Comparison of ENCODE assay signal across 30 mouse cellular contexts in the genomic region with DNA sequence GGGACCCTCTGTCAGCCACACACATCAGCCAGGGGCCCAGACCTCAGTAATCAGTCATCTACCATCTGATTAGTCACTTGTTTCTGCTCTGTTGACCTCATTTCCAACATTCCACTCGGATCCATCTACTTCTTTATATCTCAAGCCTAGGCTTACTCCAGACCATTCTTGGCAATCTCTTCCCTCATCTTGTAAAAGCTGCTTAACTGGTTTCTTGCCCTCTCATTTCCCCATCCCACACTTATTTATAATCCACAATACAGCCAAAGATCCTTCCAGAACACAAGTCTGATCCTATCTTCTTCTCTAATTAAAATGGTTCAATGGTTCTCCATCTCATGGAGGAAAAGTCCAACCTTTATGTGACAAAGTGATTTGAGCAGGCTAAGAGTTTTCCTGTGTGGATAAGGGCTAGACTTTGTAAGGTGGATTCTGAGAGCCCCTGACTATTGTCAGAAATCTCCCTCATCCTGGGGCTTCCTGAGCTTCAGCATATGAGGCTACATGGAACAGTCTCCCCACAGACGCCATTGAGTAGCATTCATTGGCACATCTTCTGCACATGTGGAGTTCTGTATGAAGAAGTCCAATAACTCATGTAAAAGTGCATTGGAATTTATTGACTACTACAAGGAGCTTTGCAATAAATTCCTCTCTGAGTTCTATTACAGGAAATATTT.
DNase-seq lines count a peak whose midpoint lies in the region; ATAC-seq and TF ChIP-seq lines count a peak whose summit lies in the region.
"Had no signal": no experiment of that assay in that cellular context is flagged by ENCODE, and none has a peak within 500 bp of the region (broad histone marks: within the 10 kb centered on the region; RNA-seq: fewer than 3 reads in every experiment).

No protein-coding gene starts in this region.

- no peak overlapping the region for H3K4me3 ChIP-seq in kidney, postnatal 0 days (replicated peaks; ENCODE audit: low read depth, low read length)
- no peak overlapping the region for H3K4me3 ChIP-seq in limb, embryonic 13.5 days
- no peak overlapping the region for H3K4me3 ChIP-seq in cerebellum, adult 2 months (replicated peaks; ENCODE audit: insufficient read depth, low read depth, low read length)
- H3K4me3 ChIP-seq: embryonic facial prominence, embryonic 12.5 days; erythroblast, embryonic 14.5 days; forebrain, embryonic 12.5 days; heart, embryonic 13.5 days; hindbrain, embryonic 10.5 days; hindbrain, embryonic 15.5 days; liver, embryonic 15.5 days had no signal

- intact Hi-C loops in heart, postnatal 10 days (cut with DNase I) = no loop called here

- no peak for TF ChIP-seq POLR2A in cerebellum, adult 2 months (IDR thresholded peaks at IDR 0.05; ENCODE audit: borderline replicate concordance, insufficient read depth, low read length)

- no peak overlapping the region for H3K4me2 ChIP-seq in kidney, postnatal 0 days (ENCODE audit: low read length)
- no peak overlapping the region for H3K4me2 ChIP-seq in limb, embryonic 13.5 days (replicated peaks)
- H3K4me2 ChIP-seq: embryonic facial prominence, embryonic 12.5 days; forebrain, embryonic 12.5 days; heart, embryonic 13.5 days; hindbrain, embryonic 15.5 days; liver, embryonic 15.5 days; lung, embryonic 14.5 days had no signal

- H3K36me3 ChIP-seq in kidney, postnatal 0 days (ENCODE audit: insufficient read depth, low read length) = no peaks in the 10 kb centered on the region
- H3K36me3 ChIP-seq in limb, embryonic 13.5 days = no peaks in the 10 kb centered on the region
- H3K36me3 ChIP-seq: embryonic facial prominence, embryonic 12.5 days; forebrain, embryonic 12.5 days; heart, embryonic 13.5 days; hindbrain, embryonic 10.5 days; hindbrain, embryonic 15.5 days; liver, embryonic 15.5 days had no signal

- H3K27ac ChIP-seq in kidney, postnatal 0 days = peak overlapping the region; percentile 67
- H3K27ac ChIP-seq in limb, embryonic 13.5 days = peak overlapping the region; percentile 81
- H3K27ac ChIP-seq in cerebellum, adult 2 months (ENCODE audit: insufficient read depth, low read length) = no peak overlapping the region
- H3K27ac ChIP-seq: embryonic facial prominence, embryonic 12.5 days; forebrain, embryonic 12.5 days; heart, embryonic 13.5 days; hindbrain, embryonic 10.5 days; hindbrain, embryonic 15.5 days; liver, embryonic 15.5 days had no signal

- peaks cover 10% of the 10 kb centered on the region; the same call in 1 of the 2 replicates for H3K4me1 ChIP-seq in kidney, postnatal 0 days (replicated peaks; ENCODE audit: insufficient read depth, low read length)
- H3K4me1 ChIP-seq in limb, embryonic 13.5 days = peaks cover 47% of the 10 kb centered on the region
- H3K4me1 ChIP-seq in cerebellum, adult 2 months (ENCODE audit: control insufficient read depth, insufficient read depth, low read length) = no peaks in the 10 kb centered on the region
- H3K4me1 ChIP-seq: forebrain, embryonic 12.5 days; heart, embryonic 13.5 days; hindbrain, embryonic 15.5 days; liver, embryonic 15.5 days had no signal

- no peak overlapping the region for H3K9ac ChIP-seq in kidney, postnatal 0 days (ENCODE audit: low read depth, low read length)
- no peak overlapping the region for H3K9ac ChIP-seq in limb, embryonic 13.5 days
- H3K9ac ChIP-seq: embryonic facial prominence, embryonic 12.5 days; forebrain, embryonic 12.5 days; forebrain, postnatal 0 days; heart, embryonic 13.5 days; hindbrain, embryonic 15.5 days; liver, embryonic 15.5 days; lung, embryonic 14.5 days had no signal

- no peaks in the 10 kb centered on the region for H3K9me3 ChIP-seq in kidney, postnatal 0 days (replicated peaks; ENCODE audit: low read length)
- no peaks in the 10 kb centered on the region for H3K9me3 ChIP-seq in limb, embryonic 13.5 days
- H3K9me3 ChIP-seq: embryonic facial prominence, embryonic 12.5 days; forebrain, embryonic 12.5 days; heart, embryonic 13.5 days; hindbrain, embryonic 10.5 days; hindbrain, embryonic 15.5 days; liver, embryonic 15.5 days had no signal

- ATAC-seq in kidney, postnatal 0 days (replicated peaks; ENCODE audit: low FRiP score, low read depth) = no peak; the same call in 1 of the 2 replicates
- ATAC-seq in limb, embryonic 13.5 days (ENCODE audit: low FRiP score, low read depth) = peak; percentile 80
- ATAC-seq: forebrain, postnatal 0 days; inflammation-experienced regulatory T-cells, adult 6 months; Patski had no signal

- TF ChIP-seq CTCF in kidney, postnatal 0 days (IDR thresholded peaks at IDR 0.05; ENCODE audit: low read depth) = no peak
- no peak for TF ChIP-seq CTCF in cerebellum, adult 2 months (IDR thresholded peaks at IDR 0.05; ENCODE audit: borderline replicate concordance, insufficient read depth, low read depth, low read length)

- 75% methylated on average over 2 of the region's 2 CpGs for WGBS in kidney, postnatal 0 days
- 50% methylated on average over 2 of the region's 2 CpGs for WGBS in limb, embryonic 13.5 days
- WGBS in cerebellum, adult 2 months = 83% methylated on average over 2 of the region's 2 CpGs

- no peaks in the 10 kb centered on the region for H3K27me3 ChIP-seq in kidney, postnatal 0 days (ENCODE audit: insufficient read depth, low read length)
- no peaks in the 10 kb centered on the region for H3K27me3 ChIP-seq in limb, embryonic 13.5 days
- no peaks in the 10 kb centered on the region for H3K27me3 ChIP-seq in cerebellum, adult 2 months (ENCODE audit: control insufficient read depth, insufficient read depth, low read length)
- H3K27me3 ChIP-seq: embryonic facial prominence, embryonic 12.5 days; forebrain, embryonic 12.5 days; heart, embryonic 13.5 days; hindbrain, embryonic 15.5 days; liver, embryonic 15.5 days; Patski had no signal

- DNase-seq in heart, adult 11 months = peak; percentile 28
- no peak for DNase-seq in heart, postnatal 10 days
- DNase-seq in kidney, postnatal 0 days (ENCODE audit: low spot score) = no peak
- DNase-seq in kidney, adult 11 months = no peak
- no peak for DNase-seq in cerebellum, adult 2 months
- DNase-seq in cerebellum, postnatal 10 days = no peak
- DNase-seq: adrenal gland, postnatal 14 days; cerebellum, adult 18-20 months; cerebellum, postnatal 25 days; forebrain, postnatal 0 days; gastrocnemius, postnatal 10 days; heart, adult 18-20 months; heart, postnatal 14 days; kidney, adult 2 months; layer of hippocampus, postnatal 36 days; lung, embryonic 14.5 days; lung, postnatal 14 days; midbrain, embryonic 14.5 days; thymus, adult 2 months; thymus, postnatal 36 days had no signal
